Mouse (Mus musculus) kidney, postnatal 0 days (tissue): ENCODE data around the gene Gid4. TPM values are rescaled to one million over a fixed set of nuclear protein-coding genes. Genes with fewer than 3 reads are reported as not detected.
A peak's percentile ranks its signal among the peaks of the same experiment; 100 is the strongest.

Experiments
- ATAC-seq: fragments of 200-750 bp; cut with Nextera tagmentation; replicated peaks from 2 replicates; pipeline ENCODE4 v1.8.0; 2017; ENCODE audit warnings: low read depth, moderate number of reproducible peaks, moderate TSS enrichment, moderate library complexity; ENCODE audit not compliant: low FRiP score
- DNase-seq: peaks from one replicate; pipeline ENCODE4 v3.0.0-alpha.2; 2016; ENCODE audit warnings: low spot score
- H3K27ac ChIP-seq: fragments of 300-500 bp; sonication (generic); 2 replicates; pipeline ENCODE4 v1.5.1; 2014; ENCODE audit warnings: mild to moderate bottlenecking
- H3K27me3 ChIP-seq: fragments of 300-500 bp; sonication (generic); 2 replicates; pipeline ENCODE4 v1.6.1; 2014; ENCODE audit warnings: low read length, mixed read lengths; ENCODE audit not compliant: insufficient read depth
- H3K36me3 ChIP-seq: fragments of 300-500 bp; sonication (generic); 2 replicates; pipeline ENCODE4 v1.6.1; 2014; ENCODE audit warnings: low read length, mixed read lengths; ENCODE audit not compliant: insufficient read depth
- H3K4me1 ChIP-seq: fragments of 300-500 bp; sonication (generic); replicated peaks from 2 replicates; pipeline ENCODE4 v1.6.1; 2014; ENCODE audit warnings: antibody characterized with exemption, low read length, mixed read lengths; ENCODE audit not compliant: insufficient read depth
- H3K4me2 ChIP-seq: fragments of 300-500 bp; sonication (generic); 2 replicates; pipeline ENCODE4 v1.6.1; 2014; ENCODE audit warnings: mild to moderate bottlenecking, low read length, moderate library complexity, mixed read lengths
- H3K4me3 ChIP-seq: fragments of 300-500 bp; sonication (generic); replicated peaks from 2 replicates; pipeline ENCODE4 v1.5.1; 2014; ENCODE audit warnings: low read depth, low read length
- H3K9ac ChIP-seq: fragments of 300-500 bp; sonication (generic); 2 replicates; pipeline ENCODE4 v1.6.1; 2014; ENCODE audit warnings: low read depth, low read length
- H3K9me3 ChIP-seq: fragments of 300-500 bp; sonication (generic); replicated peaks from 2 replicates; pipeline ENCODE4 v1.6.1; 2016; ENCODE audit warnings: low read length, inconsistent platforms, mixed read lengths
- CTCF ChIP-seq: IDR thresholded peaks from 2 replicates; pipeline ENCODE4 v1.5.1; 2016; ENCODE audit warnings: antibody characterized with exemption, low read depth, mild to moderate bottlenecking, moderate library complexity
- WGBS: fragments of 180-500 bp; shearing (Covaris S2); extraction: QIAGEN DNeasy Blood & Tissue Kit; methylation state at CpG from one replicate; pipeline ENCODE4 v1.1.7; 2014; 5-methylcytosine and 5-hydroxymethylcytosine counted together
- polyA plus RNA-seq: library from polyadenylated mRNA; unstranded; fragments of >200 nt; fragmentation: Nextera tagmentation; extraction: Ambion mirVana; gene quantifications from 2 replicates; pipeline ENCODE4 v1.2.1, GENCODE M21; 2015

Gid4 gene
- polyA plus RNA-seq, 1 experiment from 2014 or later: 18.3 TPM

- TF ChIP-seq CTCF: peak; percentile 62; the same call in 1 of the 2 replicates
- Histone ChIP-seq H3K9me3 (no peaks in the 10 kb centered on the region), H3K9ac (no peak overlapping the region), H3K4me3 (no peak overlapping the region), H3K36me3 (peaks cover 70% of the 10 kb centered on the region), H3K27me3 (no peaks in the 10 kb centered on the region), H3K4me2 (no peak overlapping the region), H3K4me1 (no peaks in the 10 kb centered on the region), H3K27ac (no peak overlapping the region)
- 84% methylated on average over 2 of the region's 2 CpGs for WGBS
- ATAC-seq (peak; percentile 66), DNase-seq (peak; percentile 8)
Observed at GRCm38 (mm10) chr11:60465943-60466380, 49.0 kb downstream of the Gid4 start.

GRCm38 (mm10) chr11:60469039-60469438 lies 52.1 kb downstream of the Gid4 start, which contains the start of gene Myo15:
TSS of gene Myo15 (plus strand) at chr11:60469339.
- H3K27me3 ChIP-seq: no peaks in the 10 kb centered on the region
- DNase-seq (no peak), ATAC-seq (no peak)
- no peaks in the 10 kb centered on the region for H3K9me3 ChIP-seq
- H3K4me1 ChIP-seq: no peaks in the 10 kb centered on the region
- no peak for TF ChIP-seq CTCF
- H3K4me2 ChIP-seq: no peak within 1 kb of the TSS
- WGBS: 98% methylated on average over 3 of the region's 3 CpGs
- no peak within 1 kb of the TSS for H3K9ac ChIP-seq
- H3K27ac ChIP-seq: no peak within 1 kb of the TSS
- no peak within 1 kb of the TSS for H3K4me3 ChIP-seq
- peaks cover 42% of the 10 kb centered on the region for H3K36me3 ChIP-seq

GRCm38 (mm10) chr11:60470743-60471142 lies 53.8 kb downstream of the Gid4 start:
- Histone ChIP-seq H3K4me3 (no peak overlapping the region), H3K27me3 (no peaks in the 10 kb centered on the region), H3K4me1 (no peaks in the 10 kb centered on the region), H3K36me3 (peaks cover 28% of the 10 kb centered on the region), H3K9me3 (no peaks in the 10 kb centered on the region), H3K4me2 (no peak overlapping the region), H3K9ac (no peak overlapping the region), H3K27ac (no peak overlapping the region)
- no peak for TF ChIP-seq CTCF
- DNase-seq: no peak
- WGBS: 89% methylated on average over 9 of the region's 9 CpGs
- no peak for ATAC-seq

- no peak overlapping the region for H3K9ac ChIP-seq
- no peak overlapping the region for H3K4me3 ChIP-seq
- H3K9me3 ChIP-seq: no peaks in the 10 kb centered on the region
- H3K27ac ChIP-seq: no peak overlapping the region
- H3K4me2 ChIP-seq: no peak overlapping the region
- peak; percentile 19; the same call in 1 of the 2 replicates for TF ChIP-seq CTCF
- no peaks in the 10 kb centered on the region for H3K27me3 ChIP-seq
- WGBS: 83% methylated on average over 5 of the region's 5 CpGs
- DNase-seq (no peak), ATAC-seq (no peak)
- no peaks in the 10 kb centered on the region for H3K4me1 ChIP-seq
- no peaks in the 10 kb centered on the region for H3K36me3 ChIP-seq
Observed at GRCm38 (mm10) chr11:60474534-60474933, 57.6 kb downstream of the Gid4 start.

- Histone ChIP-seq H3K4me3 (no peak overlapping the region), H3K27ac (no peak overlapping the region), H3K36me3 (no peaks in the 10 kb centered on the region), H3K9me3 (no peaks in the 10 kb centered on the region), H3K4me2 (no peak overlapping the region), H3K27me3 (no peaks in the 10 kb centered on the region), H3K4me1 (no peaks in the 10 kb centered on the region), H3K9ac (no peak overlapping the region)
- DNase-seq (peak; percentile 66), ATAC-seq (peak; percentile 61)
- 54% methylated on average over 5 of the region's 5 CpGs for WGBS
- TF ChIP-seq CTCF: no peak
Observed at GRCm38 (mm10) chr11:60475668-60476362, 58.9 kb downstream of the Gid4 start.

- no peaks in the 10 kb centered on the region for H3K4me1 ChIP-seq
Observed at GRCm38 (mm10) chr11:60478121-60478520, 61.2 kb downstream of the Gid4 start.

More at GRCm38 (mm10) chr11:60478121-60478520, 61.2 kb downstream of the Gid4 start:
- H3K36me3 ChIP-seq: no peaks in the 10 kb centered on the region
- H3K9ac ChIP-seq: no peak overlapping the region
- H3K9me3 ChIP-seq: no peaks in the 10 kb centered on the region
- no peaks in the 10 kb centered on the region for H3K27me3 ChIP-seq
- WGBS: 29% methylated on average over 17 of the region's 17 CpGs
- H3K4me3 ChIP-seq: no peak overlapping the region
- H3K27ac ChIP-seq: no peak overlapping the region
- H3K4me2 ChIP-seq: no peak overlapping the region
- no peak for TF ChIP-seq CTCF
- ATAC-seq (peak; percentile 41; the same call in 1 of the 2 replicates), DNase-seq (peak; percentile 42)
